Mouse (Mus musculus) regulatory T cell (primary cell): ENCODE measurements around the gene Map3k3.

Experiments
- in situ Hi-C: fragments of 300-600 bp; cut with MboI, MseI; formaldehyde crosslinking; loops from one replicate; pipeline ENCODE4 v1.15.1; 2025; ENCODE audit warnings: high pct_unique_total_duplicates

Gene Map3k3

GRCm38 (mm10) chr11:106158930-106159215 lies 74.5 kb downstream of the Map3k3 start:
- in situ Hi-C loops = no loop called here

GRCm38 (mm10) chr11:106159216-106159920 lies 75.0 kb downstream of the Map3k3 start:
- in situ Hi-C loops = no loop called here

DNA sequence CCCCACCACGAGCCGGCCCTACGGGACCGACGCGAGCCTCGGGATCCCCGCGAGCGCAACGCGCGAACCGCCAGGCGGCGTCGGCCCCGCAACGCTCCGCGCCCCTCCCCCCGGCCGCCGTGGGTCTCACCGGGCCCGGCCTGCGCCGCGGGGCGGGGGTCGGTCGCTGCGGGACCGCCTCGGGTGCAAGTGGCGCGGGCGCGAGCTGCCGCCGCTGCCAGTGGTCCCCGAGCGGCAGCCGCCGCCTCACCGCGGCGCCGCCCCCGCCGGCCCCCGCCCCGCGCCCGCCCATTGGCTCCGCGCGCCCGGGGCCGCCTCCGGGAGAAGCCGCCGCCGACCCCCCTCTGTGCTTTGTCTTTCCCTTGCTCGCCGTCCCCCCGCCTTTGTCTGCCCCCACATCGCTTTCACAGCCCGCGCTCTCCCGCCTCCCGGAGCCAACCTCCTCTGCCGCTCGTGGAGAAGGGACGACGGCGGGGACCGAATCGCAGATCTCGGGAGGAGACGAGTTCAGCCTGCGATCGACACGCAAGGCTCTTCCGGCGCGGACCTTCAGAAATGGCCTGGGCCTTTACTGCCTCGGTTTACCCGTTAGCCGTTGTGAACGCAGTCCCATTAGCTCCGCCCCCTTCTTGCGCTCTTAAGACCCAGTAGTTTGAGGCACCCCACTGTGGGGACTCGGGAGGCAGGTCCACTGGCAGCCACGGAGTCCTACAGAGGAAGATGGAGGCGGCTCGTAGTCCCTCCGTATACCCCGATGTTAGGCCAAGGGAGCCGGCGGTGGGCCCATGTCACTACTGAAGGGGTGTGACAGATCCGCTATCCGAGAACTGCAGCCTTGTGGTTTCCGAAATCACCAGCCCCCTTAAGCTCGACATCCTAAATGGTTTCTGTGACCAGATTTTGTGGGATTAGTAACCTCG lies 75.8 kb downstream of the Map3k3 start:
- in situ Hi-C loops = no loop called here

DNA sequence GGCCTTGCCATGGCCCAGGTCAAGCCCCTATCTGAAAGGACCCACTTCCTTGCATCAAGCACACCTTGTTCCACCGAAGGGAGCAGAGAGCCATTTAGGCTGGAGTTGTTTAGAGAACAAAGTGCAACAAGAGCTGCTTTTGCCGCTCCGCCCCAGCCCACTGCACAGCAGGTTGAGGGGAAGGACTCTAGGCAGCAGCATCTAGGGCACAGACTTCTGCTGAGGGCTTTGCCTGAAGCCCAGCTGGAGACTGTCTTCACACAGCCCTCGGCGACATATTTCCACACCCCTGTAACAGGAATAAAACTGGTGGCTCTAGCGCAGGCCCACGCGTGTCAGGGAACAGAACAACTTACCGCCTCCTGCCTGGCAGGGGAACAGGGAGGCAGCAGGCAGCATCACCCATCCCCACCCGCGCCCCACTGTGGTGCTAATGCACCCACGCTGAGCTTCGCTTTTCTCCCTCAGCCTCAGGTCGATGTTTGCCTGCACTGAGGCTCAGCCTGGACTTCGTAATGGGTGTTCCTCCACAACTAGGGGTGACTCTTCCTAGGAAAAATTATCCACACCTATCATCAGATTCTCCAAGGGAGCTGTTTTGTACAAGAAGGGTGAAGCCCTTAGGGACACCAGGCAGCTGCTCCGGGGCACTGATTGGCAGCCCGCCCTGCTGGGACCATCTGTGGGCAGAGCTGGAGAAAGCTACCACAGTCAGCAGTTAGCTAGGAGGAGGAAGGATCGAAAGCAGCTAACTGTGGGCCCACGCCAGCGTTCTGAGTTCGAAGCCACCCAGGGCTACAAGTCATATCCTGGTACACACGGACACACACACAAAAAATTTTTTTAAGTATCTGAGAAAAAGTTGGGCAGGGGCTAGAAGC lies 76.7 kb downstream of the Map3k3 start, which contains the start of the genes Gm10840 and Limd2:
TSS of gene Gm10840 (plus strand) at position 10 of the 881 bp plus-strand sequence.
TSS of gene Limd2 (minus strand) at position 20 of the 881 bp plus-strand sequence.
- in situ Hi-C loops = no loop called here

DNA sequence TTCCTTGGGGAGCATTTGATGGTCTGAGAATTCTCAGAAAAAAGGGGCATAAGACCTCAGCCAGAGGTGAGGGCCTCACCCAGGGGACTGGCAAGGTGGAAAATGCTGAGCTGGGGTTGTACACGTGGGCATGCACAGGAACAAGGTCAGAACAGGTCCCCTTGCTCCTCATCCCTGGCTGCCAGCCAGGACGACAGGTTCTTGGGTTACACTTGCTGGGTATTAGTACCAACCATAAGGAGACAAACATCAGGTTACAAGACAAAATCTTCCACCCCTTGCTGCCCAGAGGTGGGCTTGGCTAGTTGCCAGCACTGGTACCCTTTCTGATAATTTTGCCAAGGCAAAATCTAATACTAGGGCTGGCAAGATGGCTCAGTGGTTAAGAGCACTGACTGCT lies 77.8 kb downstream of the Map3k3 start:
- in situ Hi-C loops = no loop called here

GRCm38 (mm10) chr11:106163546-106163945 lies 79.1 kb downstream of the Map3k3 start:
- in situ Hi-C loops = no loop called here

DNA sequence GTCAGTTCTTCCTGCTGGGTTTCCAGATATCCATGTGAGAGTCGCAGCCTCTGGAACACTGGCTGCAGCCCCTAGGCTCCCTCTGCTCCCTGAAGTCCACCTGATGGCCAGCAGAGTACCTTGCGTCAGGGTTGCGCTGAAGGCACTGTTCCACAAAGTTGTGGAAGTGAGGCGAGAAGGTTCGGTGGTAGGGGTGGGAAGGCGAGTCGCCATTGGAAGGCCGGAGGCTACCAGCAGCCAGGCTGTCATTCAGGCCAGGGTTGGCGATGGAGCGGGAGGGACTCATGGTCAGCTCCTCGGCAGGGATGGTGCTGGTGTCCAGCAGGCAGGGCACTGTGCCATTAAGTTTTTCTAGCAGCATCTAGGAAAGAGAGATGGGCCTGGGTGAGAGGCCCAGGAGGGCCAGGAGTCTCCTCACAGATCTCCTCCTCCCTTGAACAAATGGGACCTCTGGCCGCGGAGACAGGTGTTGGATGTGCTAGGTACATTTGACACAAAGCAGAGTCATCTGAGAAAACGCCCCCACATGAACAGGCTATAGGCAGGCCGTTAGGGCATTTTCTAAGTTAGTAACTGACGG lies 80.3 kb downstream of the Map3k3 start:
- in situ Hi-C loops = no loop called here

- in situ Hi-C loops = no loop called here
Observed at GRCm38 (mm10) chr11:106167435-106167834, 83.0 kb downstream of the Map3k3 start.

DNA sequence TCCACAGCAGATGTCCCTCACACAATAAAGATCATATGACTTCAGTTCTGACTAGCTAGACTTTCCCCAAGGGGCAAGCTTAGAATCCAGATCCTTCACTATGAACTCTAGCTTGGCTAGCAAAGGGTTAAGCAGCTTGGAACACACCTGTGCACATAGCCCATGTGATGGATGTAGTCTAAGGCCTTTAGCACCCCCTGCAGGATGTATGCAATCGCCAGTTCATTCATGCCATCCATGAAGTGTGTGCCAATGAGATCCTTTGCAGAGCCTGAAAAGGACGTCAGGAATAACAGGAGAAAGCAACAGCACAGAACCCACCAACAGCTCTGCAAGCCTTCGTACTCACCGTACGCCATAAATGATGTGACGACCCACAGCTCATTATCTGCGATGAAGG lies 86.4 kb downstream of the Map3k3 start:
- in situ Hi-C loops = loop anchor here (10.0 kb wide), 1 partner anchor 246 kb away; no protein-coding TSS in a partner anchor

GRCm38 (mm10) chr11:106173228-106173627 lies 88.8 kb downstream of the Map3k3 start:
- in situ Hi-C loops = loop anchor here (10.0 kb wide), 1 partner anchor 248 kb away; no protein-coding TSS in a partner anchor

GRCm38 (mm10) chr11:106174372-106174771 lies 90.0 kb downstream of the Map3k3 start:
- in situ Hi-C loops = loop anchor here (10.0 kb wide), 1 partner anchor 250 kb away; no protein-coding TSS in a partner anchor

DNA sequence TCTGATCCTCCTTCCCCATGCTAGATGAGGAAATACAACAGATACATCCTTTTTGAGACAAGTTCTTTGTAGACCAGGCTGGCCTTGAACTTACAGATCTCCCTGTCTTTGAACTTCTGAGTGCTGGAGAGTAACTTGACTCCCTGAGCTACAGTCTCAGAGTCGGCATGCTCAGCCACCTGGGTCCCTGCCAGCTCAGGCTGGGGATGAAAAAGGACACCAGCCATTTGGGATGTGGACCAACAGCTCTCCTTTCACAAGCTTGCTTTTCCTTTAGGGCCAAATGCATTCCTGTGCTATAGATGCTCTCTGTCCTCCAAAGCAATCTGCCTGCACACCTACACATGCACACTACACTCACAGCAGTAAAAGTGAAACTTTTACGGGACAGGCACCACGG lies 90.7 kb downstream of the Map3k3 start:
- in situ Hi-C loops = loop anchor here (10.0 kb wide), 1 partner anchor 250 kb away; no protein-coding TSS in a partner anchor

- in situ Hi-C loops = loop anchor here (10.0 kb wide), 1 partner anchor 252 kb away; no protein-coding TSS in a partner anchor
Observed at GRCm38 (mm10) chr11:106176372-106176771, 92.0 kb downstream of the Map3k3 start.

DNA sequence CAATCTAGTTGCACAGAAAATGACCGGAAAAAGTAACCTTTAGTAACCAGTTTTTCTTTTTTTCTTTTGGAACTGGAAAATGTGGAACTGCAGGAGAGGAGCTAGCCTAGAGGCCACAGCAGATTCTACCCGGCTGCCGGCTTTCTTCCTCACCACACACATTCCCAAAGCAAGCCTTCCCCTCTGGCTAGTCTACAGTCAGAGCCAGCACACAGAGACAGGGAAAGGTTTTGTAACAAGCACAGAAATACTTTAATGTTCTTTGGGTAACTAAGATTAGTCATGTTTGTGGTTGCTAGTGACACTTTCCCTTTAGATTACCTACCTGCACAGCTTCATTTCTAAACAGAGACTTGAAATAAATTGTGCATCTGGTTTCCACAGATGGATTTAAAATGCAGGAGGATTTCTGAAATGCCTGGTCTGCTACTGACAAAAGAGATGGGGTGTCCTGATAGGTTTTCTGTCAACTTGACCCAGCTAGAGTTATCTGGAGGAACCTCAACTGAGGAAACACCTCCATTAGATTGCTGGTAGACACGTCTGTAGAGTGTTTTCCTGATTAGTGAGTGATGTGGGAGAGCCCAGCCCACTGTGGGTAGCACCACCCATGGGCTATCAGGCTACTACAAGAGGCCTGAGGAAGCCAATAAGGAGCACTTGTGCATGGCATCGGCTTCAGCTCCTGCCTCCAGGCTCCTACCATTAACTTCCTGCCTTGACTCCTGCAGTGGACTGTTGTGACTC lies 93.8 kb downstream of the Map3k3 start:
- in situ Hi-C loops = loop anchor here (10.0 kb wide), 1 partner anchor 253 kb away; no protein-coding TSS in a partner anchor

GRCm38 (mm10) chr11:106179711-106180448 lies 95.5 kb downstream of the Map3k3 start:
- in situ Hi-C loops = loop anchor here (10.0 kb wide), 2 partner anchors 255 to 1815 kb away; no protein-coding TSS in a partner anchor

- in situ Hi-C loops = loop anchor here (10.0 kb wide), 1 partner anchor 1816 kb away; no protein-coding TSS in a partner anchor
Observed at GRCm38 (mm10) chr11:106180449-106180801, 96.0 kb downstream of the Map3k3 start.

- in situ Hi-C loops = loop anchor here (10.0 kb wide), 1 partner anchor 1823 kb away; no protein-coding TSS in a partner anchor
Observed at GRCm38 (mm10) chr11:106187326-106187725, 102.9 kb downstream of the Map3k3 start.

DNA sequence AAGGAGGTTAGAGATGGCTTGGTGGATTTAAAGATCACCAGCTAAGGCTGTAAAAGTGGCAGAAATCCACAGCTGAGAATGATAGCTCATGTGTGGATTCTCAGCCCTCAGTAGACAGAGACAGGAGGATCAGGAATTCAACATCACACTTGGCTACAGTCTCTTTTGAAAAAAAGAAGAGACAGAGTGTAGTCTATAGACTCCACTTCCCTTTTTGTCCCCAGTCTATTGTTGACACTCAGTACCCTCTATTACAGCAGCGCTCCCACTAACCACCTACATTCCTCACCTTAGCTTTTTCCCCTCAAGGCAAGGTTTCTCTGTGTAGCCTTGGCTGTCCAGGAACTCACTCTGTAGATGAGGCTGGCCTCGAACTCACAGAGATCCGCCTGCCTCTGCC lies 107.3 kb downstream of the Map3k3 start:
- in situ Hi-C loops = no loop called here

GRCm38 (mm10) chr11:106192241-106192640 lies 107.8 kb downstream of the Map3k3 start:
- in situ Hi-C loops = no loop called here
